Mouse (Mus musculus): ENCODE data around the gene Ust. TPM values are rescaled to one million over a fixed set of nuclear protein-coding genes. Genes with fewer than 3 reads are reported as not detected.

Gene Ust
- total and polyA plus RNA-seq, 3 experiments, result 0.11 TPM; not detected in 2

DNA sequence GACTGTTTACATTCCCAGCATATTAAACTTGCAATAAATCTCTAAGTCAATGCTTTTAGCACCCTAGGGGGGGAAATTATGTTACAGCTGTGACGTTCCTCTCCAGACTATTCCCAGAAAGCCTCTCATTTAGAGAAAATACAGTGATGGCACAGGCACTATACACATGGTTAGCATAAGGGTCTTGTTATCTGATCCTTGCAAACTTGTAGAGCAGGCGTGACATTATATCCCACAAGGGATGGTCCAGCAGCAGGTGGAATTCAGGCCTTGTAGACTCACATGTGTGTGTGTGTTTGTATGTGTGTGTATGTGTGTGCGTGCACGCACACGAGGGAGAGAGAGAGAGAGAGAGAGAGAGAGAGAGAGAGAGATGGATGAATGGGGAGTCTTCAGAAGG lies 57.3 kb downstream of the Ust start:
- ATAC-seq (ENCODE audit: extremely low read depth, insufficient number of reproducible peaks, low FRiP score, poor library complexity, severe bottlenecking) (no peak), DNase-seq (ENCODE audit: low spot score) (no peak)
- Histone ChIP-seq H3K27me3 (ENCODE audit: insufficient read depth, low read length) (no peaks in the 10 kb centered on the region), H3K36me3 (replicated peaks) (no peaks in the 10 kb centered on the region), H3K9me3 (replicated peaks) (peaks cover 28% of the 10 kb centered on the region), H3K4me1 (ENCODE audit: insufficient read depth, low read depth, low read length) (no peaks in the 10 kb centered on the region), H3K4me3 (ENCODE audit: low read depth, low read length) (no peak overlapping the region)
- TF ChIP-seq CTCF (IDR thresholded peaks at IDR 0.05; ENCODE audit: low read depth, low read length) (no peak), GATA2 (IDR thresholded peaks at IDR 0.05; ENCODE audit: borderline replicate concordance, low read depth, low read length) (no peak), GATA1 (IDR thresholded peaks at IDR 0.05; ENCODE audit: borderline replicate concordance, low read length) (no peak), TAL1 (conservative IDR thresholded peaks at IDR 0.05; ENCODE audit: low read depth, low read length) (no peak), POLR2AphosphoS5 (IDR thresholded peaks at IDR 0.05; ENCODE audit: insufficient replicate concordance, low read depth, low read length) (no peak)

GRCm38 (mm10) chr10:8454711-8455110 lies 63.9 kb downstream of the Ust start:
- no peak for DNase-seq (ENCODE audit: low spot score)
- Histone ChIP-seq H3K27me3 (ENCODE audit: insufficient read depth, low read length) (no peaks in the 10 kb centered on the region), H3K9me3 (replicated peaks) (peaks cover 42% of the 10 kb centered on the region), H3K36me3 (replicated peaks) (no peaks in the 10 kb centered on the region), H3K4me1 (ENCODE audit: insufficient read depth, low read depth, low read length) (no peaks in the 10 kb centered on the region), H3K4me3 (ENCODE audit: low read depth, low read length) (no peak overlapping the region)
- TF ChIP-seq CTCF (IDR thresholded peaks at IDR 0.05; ENCODE audit: low read depth, low read length) (no peak), POLR2AphosphoS5 (IDR thresholded peaks at IDR 0.05; ENCODE audit: insufficient replicate concordance, low read depth, low read length) (no peak), TAL1 (conservative IDR thresholded peaks at IDR 0.05; ENCODE audit: low read depth, low read length) (no peak), GATA1 (IDR thresholded peaks at IDR 0.05; ENCODE audit: borderline replicate concordance, low read length) (no peak), GATA2 (IDR thresholded peaks at IDR 0.05; ENCODE audit: borderline replicate concordance, low read depth, low read length) (no peak)
- ATAC-seq (ENCODE audit: extremely low read depth, insufficient number of reproducible peaks, low FRiP score, poor library complexity, severe bottlenecking), result no peak

DNA sequence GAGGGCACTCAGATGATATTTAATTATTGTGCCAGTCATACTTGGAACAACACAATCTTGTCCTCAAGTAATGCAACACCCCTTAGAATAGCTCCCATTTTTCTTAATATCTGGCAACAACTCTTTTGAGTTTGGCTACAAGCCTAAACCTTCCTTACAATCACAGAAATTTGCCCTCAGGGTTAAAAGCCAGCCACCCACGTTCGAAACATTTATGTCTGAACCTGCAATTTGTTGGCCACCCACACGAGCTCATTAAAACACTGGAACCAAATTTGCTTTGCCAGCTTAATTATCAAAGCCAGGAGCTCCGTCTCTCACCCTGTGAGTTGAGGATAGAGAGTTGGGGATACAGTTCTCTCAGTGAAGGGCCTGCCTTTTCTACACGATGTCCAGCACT lies 70.9 kb downstream of the Ust start:
- Histone ChIP-seq H3K4me1 (ENCODE audit: insufficient read depth, low read depth, low read length) (no peaks in the 10 kb centered on the region), H3K9me3 (replicated peaks) (peaks cover 21% of the 10 kb centered on the region), H3K4me3 (ENCODE audit: low read depth, low read length) (no peak overlapping the region), H3K36me3 (replicated peaks) (no peaks in the 10 kb centered on the region), H3K27me3 (ENCODE audit: insufficient read depth, low read length) (no peaks in the 10 kb centered on the region)
- TF ChIP-seq GATA1 (IDR thresholded peaks at IDR 0.05; ENCODE audit: borderline replicate concordance, low read length) (no peak), TAL1 (conservative IDR thresholded peaks at IDR 0.05; ENCODE audit: low read depth, low read length) (no peak), CTCF (IDR thresholded peaks at IDR 0.05; ENCODE audit: low read depth, low read length) (no peak), GATA2 (IDR thresholded peaks at IDR 0.05; ENCODE audit: borderline replicate concordance, low read depth, low read length) (no peak), POLR2AphosphoS5 (IDR thresholded peaks at IDR 0.05; ENCODE audit: insufficient replicate concordance, low read depth, low read length) (no peak)
- ATAC-seq (ENCODE audit: extremely low read depth, insufficient number of reproducible peaks, low FRiP score, poor library complexity, severe bottlenecking) (no peak), DNase-seq (ENCODE audit: low spot score) (no peak)

GRCm38 (mm10) chr10:8446972-8447371 lies 71.7 kb downstream of the Ust start:
- H3K27me3 ChIP-seq (ENCODE audit: insufficient read depth, low read length), result no peaks in the 10 kb centered on the region
- no peaks in the 10 kb centered on the region for H3K36me3 ChIP-seq (replicated peaks)
- H3K4me3 ChIP-seq (ENCODE audit: low read depth, low read length), result no peak overlapping the region
- H3K9me3 ChIP-seq (replicated peaks), result peaks cover 17% of the 10 kb centered on the region
- TF ChIP-seq CTCF (IDR thresholded peaks at IDR 0.05; ENCODE audit: low read depth, low read length), result no peak
- TF ChIP-seq POLR2AphosphoS5 (IDR thresholded peaks at IDR 0.05; ENCODE audit: insufficient replicate concordance, low read depth, low read length), result no peak
- TF ChIP-seq GATA1 (IDR thresholded peaks at IDR 0.05; ENCODE audit: borderline replicate concordance, low read length), result no peak
- TF ChIP-seq GATA2 (IDR thresholded peaks at IDR 0.05; ENCODE audit: borderline replicate concordance, low read depth, low read length), result no peak
- no peak for TF ChIP-seq TAL1 (conservative IDR thresholded peaks at IDR 0.05; ENCODE audit: low read depth, low read length)
- DNase-seq (ENCODE audit: low spot score) (no peak), ATAC-seq (ENCODE audit: extremely low read depth, insufficient number of reproducible peaks, low FRiP score, poor library complexity, severe bottlenecking) (no peak)
- H3K4me1 ChIP-seq (ENCODE audit: insufficient read depth, low read depth, low read length), result no peaks in the 10 kb centered on the region

GRCm38 (mm10) chr10:8444052-8444451 lies 74.6 kb downstream of the Ust start:
- DNase-seq (ENCODE audit: low spot score) (no peak), ATAC-seq (ENCODE audit: extremely low read depth, insufficient number of reproducible peaks, low FRiP score, poor library complexity, severe bottlenecking) (no peak)
- Histone ChIP-seq H3K9me3 (replicated peaks) (peaks cover 7% of the 10 kb centered on the region), H3K27me3 (ENCODE audit: insufficient read depth, low read length) (no peaks in the 10 kb centered on the region), H3K36me3 (replicated peaks) (no peaks in the 10 kb centered on the region), H3K4me1 (ENCODE audit: insufficient read depth, low read depth, low read length) (no peaks in the 10 kb centered on the region), H3K4me3 (ENCODE audit: low read depth, low read length) (no peak overlapping the region)
- TF ChIP-seq GATA2 (IDR thresholded peaks at IDR 0.05; ENCODE audit: borderline replicate concordance, low read depth, low read length) (no peak), CTCF (IDR thresholded peaks at IDR 0.05; ENCODE audit: low read depth, low read length) (no peak), GATA1 (IDR thresholded peaks at IDR 0.05; ENCODE audit: borderline replicate concordance, low read length) (no peak), POLR2AphosphoS5 (IDR thresholded peaks at IDR 0.05; ENCODE audit: insufficient replicate concordance, low read depth, low read length) (no peak), TAL1 (conservative IDR thresholded peaks at IDR 0.05; ENCODE audit: low read depth, low read length) (no peak)

DNA sequence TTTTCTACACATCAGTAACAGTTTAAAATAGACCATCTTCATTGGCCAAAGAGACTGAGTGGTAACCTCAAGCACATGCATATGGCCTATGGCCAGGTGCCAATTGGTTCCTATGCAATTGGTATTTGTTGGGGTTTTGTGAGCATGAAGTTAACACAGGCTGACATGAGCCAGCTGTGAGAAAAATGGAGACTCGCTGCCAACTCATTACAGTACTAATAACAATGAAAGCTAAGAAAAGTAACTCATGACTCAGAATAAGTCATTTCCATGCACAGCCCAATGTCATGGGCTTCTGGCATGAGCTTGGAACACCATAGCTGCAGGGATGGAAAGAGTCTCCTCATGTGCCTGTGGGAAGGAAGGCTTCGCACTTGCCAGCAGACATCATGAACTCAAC lies 86.8 kb downstream of the Ust start:
- Histone ChIP-seq H3K27me3 (ENCODE audit: insufficient read depth, low read length) (no peaks in the 10 kb centered on the region), H3K36me3 (replicated peaks) (no peaks in the 10 kb centered on the region), H3K4me3 (ENCODE audit: low read depth, low read length) (no peak overlapping the region), H3K9me3 (replicated peaks) (peaks cover 4% of the 10 kb centered on the region; the same call in 1 of the 2 replicates), H3K4me1 (ENCODE audit: insufficient read depth, low read depth, low read length) (no peaks in the 10 kb centered on the region)
- no peak for ATAC-seq (ENCODE audit: extremely low read depth, insufficient number of reproducible peaks, low FRiP score, poor library complexity, severe bottlenecking)
- no peak for DNase-seq (ENCODE audit: low spot score)
- TF ChIP-seq TAL1 (conservative IDR thresholded peaks at IDR 0.05; ENCODE audit: low read depth, low read length) (no peak), CTCF (IDR thresholded peaks at IDR 0.05; ENCODE audit: low read depth, low read length) (no peak), POLR2AphosphoS5 (IDR thresholded peaks at IDR 0.05; ENCODE audit: insufficient replicate concordance, low read depth, low read length) (no peak), GATA2 (IDR thresholded peaks at IDR 0.05; ENCODE audit: borderline replicate concordance, low read depth, low read length) (no peak), GATA1 (IDR thresholded peaks at IDR 0.05; ENCODE audit: borderline replicate concordance, low read length) (no peak)

Measured in G1E (cell line).